Mouse (Mus musculus) naive thymus-derived CD4-positive, alpha-beta T cell, adult 2 months (primary cell): ENCODE measurements at regions not wholly inside any gene's neighbourhood (a gene's known extent, or its start where the extent isn't known, plus 50 kb on each side); places are given as distances from the start of the nearest gene placed in this dataset.

Experiments used
- DNase-seq: peaks from one replicate; pipeline ENCODE4 v3.0.0-alpha.2; 2011; ENCODE audit warnings: low read depth

DNA sequence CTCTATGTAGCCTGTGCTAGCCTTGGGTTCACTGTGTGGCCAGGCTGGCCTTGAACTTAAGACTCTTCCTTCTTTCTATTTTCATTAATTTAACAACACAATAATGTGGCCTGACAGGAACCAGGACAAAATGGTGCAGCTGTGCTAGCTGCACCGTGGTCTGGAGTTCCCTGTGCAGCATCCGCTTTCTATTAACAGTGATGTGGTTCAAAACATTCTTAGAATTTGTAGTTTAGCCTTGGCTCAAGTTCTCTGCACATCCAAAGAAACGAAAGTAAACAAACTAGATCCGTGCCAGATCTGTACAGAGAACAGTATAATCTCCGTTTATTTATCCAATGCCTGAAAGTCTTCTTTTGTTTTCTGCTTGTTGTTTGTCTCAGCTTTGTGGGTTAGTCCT lies 88.5 kb downstream of the Irx1 start:
- DNase-seq: no peak

DNA sequence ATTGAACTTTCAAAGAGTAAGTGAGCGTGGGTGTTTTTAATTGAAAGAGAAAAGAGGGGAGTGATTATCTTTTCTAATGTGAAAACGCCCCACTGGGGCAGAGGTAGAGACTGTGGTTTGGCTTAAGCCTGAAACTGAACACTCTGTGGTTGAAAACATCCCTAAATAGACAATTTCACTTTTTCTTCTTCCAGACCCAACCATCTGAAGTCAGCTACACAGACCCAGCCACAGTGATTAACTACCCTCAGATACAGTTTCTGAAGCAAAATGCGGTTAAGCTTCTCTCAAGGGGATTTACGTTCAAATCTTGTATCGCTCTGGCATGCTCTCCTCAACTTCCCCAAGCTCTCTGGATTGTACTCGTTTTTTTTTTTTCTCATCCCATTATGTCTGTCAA lies 94.8 kb downstream of the Irx1 start:
- DNase-seq: no peak

GRCm38 (mm10) chr13:71853426-71854025 lies 110.0 kb downstream of the Irx1 start:
- DNase-seq: no peak

- no peak for DNase-seq
These were observed 159.2 kb downstream of the Irx1 start for GRCm38 (mm10) chr13:71804032-71804958.

- no peak for DNase-seq
These were observed 165.2 kb downstream of the Irx1 start for GRCm38 (mm10) chr13:71798288-71798687.

GRCm38 (mm10) chr13:71784740-71785139 lies 178.8 kb downstream of the Irx1 start:
- DNase-seq: no peak

DNA sequence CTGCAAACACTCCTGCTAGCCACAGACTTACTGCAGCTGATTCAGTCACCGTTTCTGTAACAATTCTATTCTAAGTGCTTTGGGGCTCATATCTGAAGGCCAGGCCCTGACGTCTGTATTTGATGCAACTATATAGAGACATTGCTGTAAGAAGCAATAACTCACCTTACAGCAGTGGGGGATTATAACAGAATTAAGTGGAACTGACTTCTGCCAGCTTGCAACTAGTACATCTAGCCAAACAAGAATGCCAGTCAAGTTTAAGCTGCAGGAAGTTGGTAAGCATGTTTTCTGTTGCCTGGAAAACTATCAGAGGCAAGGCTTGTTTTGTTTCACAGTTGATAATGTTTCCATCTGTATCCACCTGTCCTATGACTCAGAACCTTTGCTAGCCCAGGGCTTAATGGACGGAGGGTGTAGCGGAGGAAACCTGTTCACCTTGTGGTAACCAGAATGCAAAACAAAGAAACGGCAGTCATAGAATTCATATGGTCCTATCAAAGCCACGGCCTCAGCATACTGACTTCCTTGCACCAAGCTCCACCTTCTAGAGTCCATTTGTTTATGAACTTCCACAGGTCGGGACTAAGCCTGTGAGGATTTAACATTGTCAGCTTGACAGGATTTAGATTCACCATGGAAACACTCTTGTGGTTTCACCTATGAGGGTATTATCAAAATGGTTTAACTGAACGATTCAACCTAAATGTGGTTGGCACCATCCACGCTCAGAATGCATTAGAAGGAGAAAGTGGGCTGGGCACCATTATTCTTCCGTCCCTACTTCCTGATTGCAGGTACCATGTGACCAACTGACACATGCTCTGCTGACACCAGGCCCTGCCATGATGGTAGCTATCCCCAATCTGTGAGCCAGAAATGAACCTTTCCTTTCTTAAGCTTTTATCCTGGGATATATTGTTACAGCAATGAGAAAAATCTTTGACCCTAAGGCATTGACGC lies 216.2 kb downstream of the Irx1 start:
- no peak for DNase-seq

DNA sequence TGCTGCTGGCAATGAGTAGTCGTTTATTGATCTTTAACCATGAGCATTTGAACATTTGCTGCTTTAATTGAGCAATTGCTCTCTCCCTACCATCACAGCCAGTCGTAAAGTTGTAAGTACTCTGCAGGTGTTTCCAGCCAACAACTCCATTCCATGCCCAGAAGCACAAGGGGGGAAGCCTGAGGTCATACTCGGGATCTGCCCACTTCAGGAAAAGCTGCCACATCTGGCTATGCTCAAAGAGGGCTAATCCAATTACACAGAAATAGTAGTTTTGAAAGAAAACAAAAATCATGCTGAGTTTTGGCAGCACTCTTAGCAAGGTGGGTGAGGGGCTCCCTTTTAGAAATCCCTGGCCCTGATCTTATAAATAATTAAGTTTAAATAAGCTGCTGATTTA lies 217.0 kb downstream of the Irx1 start:
- DNase-seq: no peak

DNA sequence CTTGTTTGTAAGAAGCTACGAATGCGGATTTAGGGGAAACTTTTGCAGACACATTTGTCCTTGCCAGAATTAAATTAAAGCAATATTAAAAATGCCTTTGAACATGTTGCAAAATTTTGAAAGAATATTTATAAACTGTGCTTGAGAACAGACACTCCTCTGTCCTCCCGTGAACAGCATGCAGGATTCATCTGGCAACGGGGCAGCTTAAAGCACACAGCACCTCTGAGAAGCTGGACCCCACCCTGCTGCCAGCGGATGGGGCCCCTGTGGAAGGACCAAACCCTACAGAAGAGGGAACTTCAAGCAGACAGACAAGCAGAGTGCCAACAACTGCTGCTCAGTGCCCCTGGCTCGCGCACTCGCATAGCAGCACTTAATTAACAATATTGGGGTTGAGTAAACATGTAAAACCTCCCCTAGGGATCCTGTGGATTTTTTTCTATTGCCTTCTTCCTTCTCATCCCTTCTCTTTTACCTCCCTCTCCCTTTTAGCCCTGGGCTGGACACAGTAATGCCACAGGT lies 226.6 kb downstream of the Irx1 start:
- DNase-seq: no peak

GRCm38 (mm10) chr13:71734261-71734660 lies 229.3 kb downstream of the Irx1 start:
- DNase-seq: no peak

DNA sequence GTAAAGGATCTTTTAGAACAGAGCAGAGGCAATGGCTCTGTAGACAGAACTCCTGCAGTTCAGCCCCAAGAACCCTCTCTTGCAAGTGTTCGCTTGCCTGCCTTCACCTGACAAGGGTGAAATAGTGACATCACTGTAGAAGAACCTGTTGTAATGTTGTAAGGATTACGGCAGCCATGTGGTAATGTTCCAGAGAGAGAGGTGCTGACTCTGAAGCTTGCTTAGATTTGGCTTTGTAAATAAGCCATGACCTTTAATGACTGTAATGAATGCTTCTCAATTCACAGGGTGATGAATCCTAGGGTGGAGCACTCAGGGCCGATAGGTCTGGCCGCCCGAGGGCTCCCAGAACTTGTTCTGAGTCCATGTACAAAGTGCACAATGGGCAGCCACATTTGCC lies 230.2 kb downstream of the Irx1 start:
- no peak for DNase-seq

DNA sequence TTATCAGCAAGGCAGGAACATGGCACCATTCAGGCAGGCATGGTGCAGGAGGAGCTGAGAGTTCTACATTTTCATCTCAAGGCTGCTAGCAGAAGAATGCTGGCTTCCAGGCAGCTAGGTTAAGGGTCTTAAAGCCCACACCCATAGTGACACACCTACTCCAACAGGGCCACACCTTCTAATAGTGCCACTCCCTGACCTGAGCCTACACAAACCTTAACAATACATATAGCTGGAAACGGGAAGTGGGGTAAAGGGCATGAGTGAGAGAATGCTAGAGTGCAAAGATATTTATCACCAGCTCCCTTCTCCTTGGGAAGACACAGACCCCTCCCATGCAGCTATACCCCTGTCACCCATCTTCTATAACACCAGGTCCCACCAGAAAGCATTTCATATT lies 230.6 kb downstream of the Irx1 start:
- no peak for DNase-seq

DNA sequence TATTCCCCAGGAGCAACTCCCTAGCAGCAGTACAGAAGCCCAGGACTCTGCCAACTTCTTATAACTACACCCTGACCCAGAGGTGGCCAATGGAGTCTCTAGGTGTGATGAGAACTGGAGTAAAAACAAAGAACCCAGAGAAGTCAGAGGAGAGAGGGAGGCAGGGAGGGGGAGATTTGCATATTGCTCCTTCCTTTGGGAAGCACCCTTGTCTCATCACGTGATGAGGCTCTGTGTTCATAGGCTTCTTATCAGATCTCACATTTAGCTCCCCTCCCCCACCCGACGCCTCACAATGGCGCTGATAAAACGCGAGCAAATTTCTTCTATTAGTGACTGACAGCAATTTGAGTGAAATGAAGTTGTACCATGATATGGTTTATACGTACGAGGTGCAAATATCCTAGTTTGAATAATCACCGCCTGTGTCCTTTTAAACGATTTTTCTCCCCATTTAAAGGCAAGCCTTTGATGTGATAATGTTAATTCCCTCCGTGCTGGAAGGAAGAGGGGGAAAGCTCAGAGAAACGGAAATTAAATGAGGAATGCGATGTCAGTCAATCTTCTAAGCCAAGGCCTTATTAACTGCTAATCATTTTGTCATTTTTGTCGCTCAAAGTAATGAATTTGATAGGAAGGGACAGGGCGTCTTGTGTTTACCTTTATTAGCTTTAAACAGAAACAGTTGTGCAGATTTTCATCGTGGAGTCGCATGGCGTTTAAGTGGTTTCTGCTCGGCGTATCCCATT lies 273.3 kb downstream of the Irx1 start:
- DNase-seq: no peak

DNA sequence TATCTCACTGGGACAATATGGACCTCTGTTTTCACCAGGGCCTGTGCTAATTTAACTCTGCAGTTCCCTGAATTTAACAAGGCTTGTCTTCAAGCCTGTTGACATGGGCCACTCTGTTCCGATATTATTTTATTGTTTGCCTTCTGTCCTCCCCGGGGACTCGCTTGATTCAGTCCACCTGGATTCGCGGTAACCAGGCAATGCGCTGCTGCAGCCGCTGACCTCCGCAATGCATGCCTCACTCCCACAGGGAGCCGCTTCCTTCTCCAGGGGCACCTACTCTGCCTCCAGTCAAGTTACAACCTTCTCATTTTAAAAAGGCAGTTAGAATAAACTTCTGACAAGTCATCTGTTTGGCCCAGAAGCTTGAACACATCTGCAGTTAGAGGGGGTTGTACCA lies 274.3 kb downstream of the Irx1 start:
- DNase-seq: no peak

GRCm38 (mm10) chr13:71676081-71676624 lies 287.4 kb downstream of the Irx1 start:
- DNase-seq: no peak

DNA sequence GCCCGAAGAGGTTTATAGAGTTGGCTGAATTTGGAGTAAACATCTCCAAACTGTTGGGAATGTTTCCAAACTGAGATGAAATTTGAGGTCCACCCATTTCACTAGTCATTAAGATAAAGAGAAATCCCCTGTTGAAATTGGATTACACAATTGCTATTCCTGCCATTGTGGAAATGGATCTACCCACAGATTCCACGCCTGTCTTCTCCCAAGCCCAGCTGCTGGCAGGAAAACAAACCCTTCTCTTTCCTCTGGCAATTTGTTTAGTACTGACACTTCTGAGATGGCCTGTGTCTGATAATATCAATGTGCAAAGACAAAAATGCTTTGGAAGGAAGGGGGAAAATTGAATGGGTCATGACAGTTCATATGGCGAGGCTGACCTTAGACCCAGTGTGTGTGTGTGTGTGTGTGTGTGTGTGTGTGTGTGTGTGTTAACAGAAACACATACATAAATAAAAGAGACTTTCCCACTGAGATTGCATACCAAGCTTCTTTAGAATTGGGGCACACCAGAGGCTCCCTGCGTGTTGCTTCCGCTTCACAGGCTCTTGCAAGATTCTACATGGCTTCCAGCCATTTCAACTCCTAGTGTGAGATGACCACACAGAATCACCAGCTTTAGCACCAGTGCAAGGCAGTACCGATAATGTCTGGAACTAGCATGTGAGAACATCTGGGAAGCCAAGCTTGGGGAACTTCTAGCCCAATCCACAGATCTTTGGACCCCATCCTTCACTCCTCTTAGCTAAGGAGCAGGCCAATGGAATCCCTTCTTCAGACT lies 293.4 kb downstream of the Irx1 start:
- DNase-seq: no peak

- no peak for DNase-seq
These were observed 295.3 kb downstream of the Irx1 start for GRCm38 (mm10) chr13:71668256-71668655.

DNA sequence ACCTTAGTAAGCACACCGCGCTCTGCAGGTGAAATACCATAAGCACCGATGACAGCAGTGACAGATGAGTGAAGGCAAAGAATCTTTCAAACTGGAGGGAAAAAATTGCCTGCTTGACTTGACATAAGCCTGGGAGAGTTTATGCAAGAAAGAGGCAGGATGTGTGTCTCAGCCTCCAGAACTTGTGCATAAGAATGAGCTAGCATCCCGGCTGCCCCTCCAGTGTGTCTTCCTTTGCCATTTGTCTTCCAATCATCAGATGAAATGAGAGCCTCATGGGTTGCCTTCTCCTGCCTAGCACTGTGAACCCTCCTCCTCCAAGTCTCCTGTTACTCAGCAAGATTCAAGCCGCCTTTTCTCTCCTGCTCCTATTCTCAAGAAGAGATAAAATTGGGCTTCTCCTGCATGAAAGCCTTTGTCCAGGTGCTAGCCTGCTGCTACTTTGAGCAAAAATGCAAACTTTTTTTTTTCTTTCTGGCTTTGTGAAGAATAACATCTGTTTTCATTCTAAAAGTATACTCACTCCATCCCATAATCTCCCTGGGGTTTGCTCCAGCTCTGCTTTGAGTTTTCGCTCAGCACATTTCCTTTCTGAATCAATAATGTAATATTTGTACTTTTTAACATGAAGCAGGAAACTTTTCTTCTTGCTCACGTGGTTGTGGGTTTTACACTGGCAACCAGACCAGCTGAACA lies 298.2 kb downstream of the Irx1 start:
- DNase-seq: no peak

DNA sequence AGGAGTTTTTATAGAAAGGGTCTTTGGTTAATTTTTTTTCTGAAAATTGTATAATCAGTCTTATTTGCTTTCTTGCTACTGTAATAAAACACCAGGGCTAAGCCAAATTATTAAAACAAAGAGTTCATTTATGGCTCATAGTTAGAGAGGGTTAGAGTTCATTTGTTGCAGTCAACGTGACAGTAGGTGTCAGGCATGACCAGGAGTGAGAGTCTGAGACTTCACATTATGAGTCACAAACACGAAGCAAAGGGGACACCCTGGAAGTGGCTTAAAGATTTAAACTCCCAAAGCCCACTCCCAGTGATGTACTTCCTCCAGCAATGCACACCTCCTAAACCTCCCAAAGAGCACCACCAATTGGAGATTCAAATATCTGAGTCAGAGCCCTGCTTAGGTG lies 305.6 kb downstream of the Irx1 start:
- no peak for DNase-seq
